Mouse (Mus musculus) layer of hippocampus, adult 9-11 months (tissue): ENCODE results near the gene Rpgr.

Experiments used
- DNase-seq: peaks from one replicate; pipeline ENCODE4 v3.0.0; 2022

Gene Rpgr

GRCm38 (mm10) chrX:10216410-10216949, at the start of gene Rpgr:
TSS of gene Rpgr (minus strand) at chrX:10216920.
- DNase-seq: peak; percentile 92

DNA sequence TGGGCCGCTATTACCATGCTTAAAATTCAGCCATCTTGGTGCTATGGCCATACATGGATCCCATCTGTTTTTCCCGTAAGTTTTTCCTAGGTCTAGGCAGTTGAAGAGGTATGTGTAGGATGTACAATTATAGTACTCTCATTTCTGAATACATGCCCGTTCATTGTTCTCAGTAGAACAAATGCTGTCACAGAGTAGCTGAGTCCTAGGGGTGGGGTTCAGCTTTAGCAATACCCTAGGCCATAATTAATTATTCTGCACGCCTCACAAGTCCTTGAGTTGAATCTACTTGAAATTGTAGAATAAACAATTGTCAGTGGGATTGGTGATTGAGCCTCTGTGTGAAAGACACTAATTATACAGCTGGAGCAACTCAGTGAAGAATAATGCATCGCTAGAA, 41.5 kb upstream of the Rpgr start:
- no peak for DNase-seq

- DNase-seq: no peak
Measured at GRCm38 (mm10) chrX:10257774-10258173, 41.1 kb upstream of the Rpgr start.

DNA sequence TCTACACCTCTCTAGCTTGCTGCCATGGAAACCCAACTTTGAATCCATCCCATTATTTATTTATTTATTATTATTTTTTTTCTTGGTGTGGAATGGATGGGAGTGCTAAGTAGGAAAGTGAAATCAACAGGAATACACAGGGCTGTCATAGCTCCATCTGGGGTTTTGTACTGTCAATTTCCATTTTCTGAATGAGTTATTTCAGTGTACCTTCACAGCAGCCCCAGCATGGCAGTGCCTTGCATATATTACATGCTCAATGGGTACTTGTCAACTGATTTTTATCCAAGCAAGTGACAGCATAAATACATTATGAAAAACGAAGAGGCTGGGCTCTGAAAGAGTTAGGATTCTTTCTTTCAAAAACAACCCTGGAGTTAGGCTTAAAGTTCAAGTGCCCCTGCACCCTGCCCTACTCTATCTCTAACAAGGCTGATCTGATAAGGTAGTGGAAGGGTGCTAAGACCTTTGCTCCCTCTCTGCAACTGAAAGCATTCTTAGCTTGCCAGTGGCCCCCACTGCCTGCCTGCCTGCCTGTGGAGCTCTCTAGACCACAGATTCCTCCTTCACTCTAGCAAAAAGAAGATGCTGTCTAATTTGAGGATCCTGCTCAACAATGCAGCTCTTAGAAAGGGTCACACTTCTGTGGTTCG, 35.3 kb upstream of the Rpgr start, which contains the start of gene Otc:
Gene Otc, plus strand, starts transcription at position 454 of the 653 bp plus-strand sequence.
- no peak for DNase-seq

- no peak for DNase-seq
Measured at GRCm38 (mm10) chrX:10251357-10251756, 34.6 kb upstream of the Rpgr start.

DNA sequence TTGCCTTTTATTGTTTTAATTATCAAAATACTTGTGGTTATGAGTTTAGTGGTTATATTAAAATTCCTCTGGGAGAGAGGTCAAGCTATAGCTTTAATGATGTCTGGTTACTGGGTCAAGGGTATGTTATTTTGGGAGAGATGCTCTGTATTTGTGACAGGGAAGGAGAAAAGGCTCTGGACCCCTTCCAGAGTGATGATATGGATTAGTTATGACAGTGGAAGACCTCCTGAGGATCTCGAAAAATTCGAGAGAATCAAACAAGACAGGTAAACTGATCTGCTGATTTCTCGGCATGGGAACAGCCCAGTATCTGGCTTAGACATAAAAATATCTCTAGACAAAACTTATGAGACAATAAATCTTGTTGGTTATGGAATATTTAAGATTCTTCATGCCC, 27.2 kb upstream of the Rpgr start:
- no peak for DNase-seq

GRCm38 (mm10) chrX:10239515-10239914, 22.8 kb upstream of the Rpgr start:
- no peak for DNase-seq

DNA sequence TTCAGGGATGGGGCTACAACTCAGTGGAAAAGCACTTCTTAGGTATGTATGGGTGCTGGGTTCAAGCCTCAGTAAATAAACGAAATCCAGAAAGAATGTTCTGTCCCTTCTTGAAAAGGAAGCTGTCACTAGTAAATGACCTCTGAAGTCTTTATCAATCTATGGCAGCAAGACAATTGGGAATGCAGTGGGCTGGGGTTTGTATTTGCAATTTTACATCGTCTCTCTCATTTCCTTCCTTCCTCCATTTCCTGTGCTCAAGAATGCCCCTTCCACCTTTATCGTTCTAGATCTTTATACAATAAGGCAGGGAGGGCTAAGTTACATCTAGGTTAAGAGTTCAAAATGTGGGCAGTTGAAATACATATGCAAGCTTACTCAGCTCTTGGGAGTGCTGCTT, 17.9 kb upstream of the Rpgr start:
- no peak for DNase-seq

GRCm38 (mm10) chrX:10233051-10233450, 16.3 kb upstream of the Rpgr start:
- peak; percentile 20 for DNase-seq

GRCm38 (mm10) chrX:10219281-10219680, 2.6 kb upstream of the Rpgr start:
- DNase-seq: no peak

GRCm38 (mm10) chrX:10215972-10216371, 748 bp downstream of the Rpgr start:
- peak; percentile 34 for DNase-seq

- no peak for DNase-seq
Measured at GRCm38 (mm10) chrX:10205937-10206336, 10.8 kb downstream of the Rpgr start.

DNA sequence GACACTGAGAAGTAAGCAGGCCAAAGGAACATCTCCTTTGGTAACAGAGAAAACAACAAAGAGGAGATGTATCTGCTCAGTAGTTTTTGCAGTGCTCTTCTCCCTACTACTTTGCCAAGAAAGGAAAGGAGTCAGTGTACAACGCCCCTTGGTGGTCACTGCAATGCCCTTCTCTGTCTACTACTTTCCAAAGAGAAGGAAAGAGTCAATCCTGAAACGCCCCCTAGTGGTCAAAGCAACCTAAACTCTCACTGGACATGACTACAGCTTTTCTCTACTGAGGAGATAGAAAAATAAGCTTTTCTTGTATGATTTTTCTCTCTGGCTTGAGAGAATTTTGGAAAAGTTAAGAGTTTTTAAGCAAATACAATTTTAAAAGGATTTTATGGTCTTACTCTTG, 15.4 kb downstream of the Rpgr start:
- no peak for DNase-seq

GRCm38 (mm10) chrX:10152390-10152789, 64.3 kb downstream of the Rpgr start:
- DNase-seq: no peak

DNA sequence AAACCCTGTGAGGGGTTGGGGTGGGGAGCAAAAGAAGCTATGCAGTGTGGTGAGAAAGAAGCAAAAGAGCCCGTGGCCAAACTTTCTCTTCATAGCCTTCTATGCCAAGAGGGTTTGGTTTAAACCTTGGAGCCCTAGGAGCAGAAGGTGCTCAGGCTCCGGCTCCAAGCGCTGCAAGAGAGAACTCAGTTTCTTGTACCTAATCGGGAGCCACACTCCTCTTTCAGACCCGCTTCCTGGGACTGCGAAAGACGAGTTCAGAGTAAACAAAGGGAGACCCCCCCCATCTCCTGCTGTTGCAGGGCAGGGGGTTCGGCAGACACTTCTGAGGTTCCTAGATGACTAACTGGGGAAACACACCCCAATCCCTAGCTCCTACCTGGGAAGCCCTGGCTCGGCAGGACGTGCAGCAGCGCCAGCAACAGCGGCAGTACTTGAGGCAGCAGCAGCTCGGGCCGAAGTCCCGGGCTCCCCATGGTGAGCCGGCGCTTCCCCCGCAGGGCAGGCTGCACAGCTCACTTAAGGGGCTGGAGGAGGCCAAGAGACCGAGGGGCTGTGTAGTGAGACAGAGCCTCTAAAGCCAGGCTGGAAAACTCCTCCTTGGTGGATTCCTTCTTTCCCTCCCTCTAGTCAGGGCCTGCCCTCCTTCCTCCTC, 99.5 kb downstream of the Rpgr start, which contains the start of gene Srpx:
Gene Srpx, minus strand, starts transcription at position 645 of the 655 bp plus-strand sequence.
- no peak for DNase-seq

- DNase-seq: peak; percentile 10
Measured at GRCm38 (mm10) chrX:10115780-10116179, 100.9 kb downstream of the Rpgr start.

DNA sequence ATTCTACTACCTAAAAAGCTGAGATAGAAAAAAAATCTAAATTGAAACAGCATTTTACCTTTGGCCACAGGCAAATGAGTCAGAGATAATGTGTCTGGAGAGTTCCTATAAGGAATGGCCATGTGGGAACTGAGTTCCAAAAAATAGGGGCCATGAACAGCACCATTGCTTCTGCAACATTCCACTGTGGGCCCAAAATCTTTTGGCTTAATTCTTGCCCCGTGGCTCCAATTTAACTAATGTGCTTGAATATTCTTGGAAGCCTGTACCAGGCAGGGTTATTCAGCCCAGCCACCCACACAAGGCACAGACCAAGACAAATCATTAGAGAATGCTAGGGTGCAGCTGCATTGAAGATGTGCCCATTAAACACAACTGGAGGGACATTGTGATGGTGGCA, 106.0 kb downstream of the Rpgr start:
- DNase-seq: no peak

GRCm38 (mm10) chrX:10108558-10108957, 108.2 kb downstream of the Rpgr start:
- peak; percentile 7 for DNase-seq

DNA sequence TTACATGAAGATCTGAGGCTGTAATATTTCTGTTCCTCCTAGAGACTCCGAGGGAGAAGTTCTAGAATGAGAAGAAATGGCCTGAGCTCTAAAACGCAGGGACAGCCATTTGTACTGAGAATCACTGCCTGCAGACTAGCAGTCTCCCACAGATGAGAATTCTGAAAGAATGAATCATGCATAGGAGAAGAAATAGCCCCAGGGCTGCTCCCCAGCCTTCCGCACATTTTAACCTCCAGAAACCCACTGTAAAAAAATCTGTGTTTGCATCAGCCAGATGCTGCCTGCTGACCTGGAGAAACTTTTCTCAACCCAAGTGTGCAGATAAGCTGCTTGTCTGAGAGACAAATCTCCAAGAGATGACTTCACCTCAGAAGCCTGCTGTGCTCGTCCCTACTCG, 111.2 kb downstream of the Rpgr start:
- no peak for DNase-seq

- DNase-seq: no peak
Measured at GRCm38 (mm10) chrX:10102739-10103138, 114.0 kb downstream of the Rpgr start.

GRCm38 (mm10) chrX:10095797-10096196, 120.9 kb downstream of the Rpgr start:
- peak; percentile 8 for DNase-seq

GRCm38 (mm10) chrX:10080385-10080784, 136.3 kb downstream of the Rpgr start:
- DNase-seq: no peak

DNA sequence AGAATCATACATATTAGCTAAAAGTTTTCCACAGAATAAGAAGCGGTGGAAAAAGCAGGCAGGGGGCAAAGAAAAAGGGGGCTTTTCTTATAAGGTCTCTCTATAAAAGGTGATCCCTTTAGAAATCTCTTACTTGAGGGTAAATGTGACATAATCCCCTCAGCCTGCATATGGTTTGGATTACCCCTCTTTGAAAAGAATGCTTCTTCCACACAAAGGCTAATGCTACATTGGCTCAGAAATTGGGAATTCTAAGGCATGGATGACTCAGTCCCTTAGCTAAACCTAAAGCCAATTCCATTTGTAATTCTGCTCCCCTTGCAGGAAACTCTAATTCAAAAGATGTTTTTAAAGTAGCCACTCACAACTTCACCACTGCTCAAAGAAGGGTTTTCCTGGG, 136.7 kb downstream of the Rpgr start:
- DNase-seq: no peak

DNA sequence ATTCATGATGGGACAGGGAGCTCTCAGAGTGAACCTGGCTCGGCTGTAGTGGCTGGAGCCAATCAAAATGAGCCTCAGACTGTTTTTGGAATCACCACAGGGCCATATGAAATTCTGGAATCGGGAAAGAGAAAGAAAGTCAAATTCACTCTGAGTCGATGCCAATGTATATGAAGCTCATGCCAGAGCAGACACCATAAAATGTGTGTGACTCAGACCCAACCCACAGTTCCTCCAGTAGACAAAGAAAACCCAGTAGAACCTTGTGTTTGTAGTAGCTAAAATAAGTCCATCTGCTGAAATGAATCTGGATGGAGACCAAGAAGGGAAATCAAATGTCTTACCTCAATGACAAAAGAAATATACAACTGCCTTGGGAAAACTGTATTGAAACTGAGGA, 142.8 kb downstream of the Rpgr start:
- no peak for DNase-seq
